Mouse (Mus musculus) spleen, adult 2 months (tissue): ENCODE data around the gene Nfil3. TPM values are rescaled to one million over a fixed set of nuclear protein-coding genes. Genes with fewer than 3 reads are reported as not detected.

ENCODE experiments used
- DNase-seq, 2 experiments: peaks; one replicate each; pipeline versions ENCODE4 v3.0.0 to v3.0.0-alpha.2; 2012 to 2021; ENCODE audit warnings: low spot score in 2 of 2, low read depth in 1 of 2
- H3K27ac ChIP-seq: fragments of 200-500 bp; 2 replicates; pipeline ENCODE4 v1.5.1; 2012; ENCODE audit warnings: low read length, inconsistent platforms; ENCODE audit not compliant: insufficient read depth
- H3K27me3 ChIP-seq: fragments of 200-500 bp; 2 replicates; pipeline ENCODE4 v1.6.1; 2012; ENCODE audit warnings: mild to moderate bottlenecking, moderate library complexity, low read length, inconsistent platforms; ENCODE audit not compliant: control insufficient read depth, insufficient read depth
- H3K36me3 ChIP-seq: fragments of 200-500 bp; 2 replicates; pipeline ENCODE4 v1.6.1; 2012; ENCODE audit warnings: mild to moderate bottlenecking, low read length, inconsistent platforms; ENCODE audit not compliant: control insufficient read depth, insufficient read depth
- H3K4me1 ChIP-seq: fragments of 200-500 bp; 2 replicates; pipeline ENCODE4 v1.6.1; 2011; ENCODE audit warnings: inconsistent platforms; ENCODE audit not compliant: control insufficient read depth, insufficient read depth, insufficient read length
- H3K4me3 ChIP-seq: fragments of 200-500 bp; 2 replicates; pipeline ENCODE4 v1.5.1; 2011; ENCODE audit warnings: mild to moderate bottlenecking, inconsistent platforms; ENCODE audit not compliant: insufficient read depth, insufficient read length; ENCODE audit errors: extremely low read depth
- CTCF ChIP-seq: fragments of 200-500 bp; IDR thresholded peaks from 2 replicates; pipeline ENCODE4 v1.5.1; 2011; ENCODE audit warnings: mild to moderate bottlenecking, inconsistent platforms; ENCODE audit not compliant: insufficient read depth, insufficient read length, insufficient replicate concordance; ENCODE audit errors: extremely low read depth
- POLR2A ChIP-seq: fragments of 200-500 bp; IDR thresholded peaks from 2 replicates; pipeline ENCODE4 v1.6.1; 2011; ENCODE audit warnings: low read depth, low read length, inconsistent platforms
- WGBS: fragments of 180-500 bp; shearing (Covaris S2); methylation state at CpG from one replicate; pipeline ENCODE4 v1.1.7; 2018; 5-methylcytosine and 5-hydroxymethylcytosine counted together
- polyA plus RNA-seq: library from polyadenylated mRNA; depleted of rRNA; stranded (reverse); fragments of >200 nt; gene quantifications from 2 replicates; pipeline ENCODE4 v1.2.3, GENCODE M21; 2012

Gene Nfil3
- polyA plus RNA-seq, 1 experiment: 1.2 TPM

- H3K4me1 ChIP-seq: peaks cover 5% of the 10 kb centered on the region
- WGBS: 51% methylated on average over 4 of the region's 4 CpGs
- no peak overlapping the region for H3K27ac ChIP-seq
- H3K4me3 ChIP-seq: no peak overlapping the region
- H3K27me3 ChIP-seq: peaks cover 17% of the 10 kb centered on the region
- TF ChIP-seq CTCF: no peak
- TF ChIP-seq POLR2A: no peak
- no peak for DNase-seq
- no peaks in the 10 kb centered on the region for H3K36me3 ChIP-seq
Measured at GRCm38 (mm10) chr13:52977757-52978156, 3.1 kb downstream of the Nfil3 start.

DNA sequence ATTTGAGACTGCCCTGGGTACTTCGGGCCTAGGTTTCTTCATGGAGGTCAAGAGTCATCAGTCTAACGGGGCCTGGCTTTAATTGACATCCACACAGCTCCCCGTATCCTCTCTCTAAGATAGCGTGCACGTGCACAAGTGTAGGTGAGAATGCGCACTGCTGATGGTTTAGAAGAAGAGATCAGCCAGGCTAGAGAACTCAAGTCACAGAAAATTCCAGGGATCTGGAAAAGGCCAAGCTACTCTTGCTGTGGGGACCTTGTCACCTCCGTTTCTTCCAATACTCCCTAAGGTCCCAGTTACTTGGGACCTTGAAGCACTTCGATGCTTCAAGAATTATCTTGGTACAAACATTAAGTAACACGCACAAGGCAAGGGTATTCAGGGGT is 3.7 kb downstream of the Nfil3 start:
- no peak overlapping the region for H3K4me3 ChIP-seq
- peaks cover 17% of the 10 kb centered on the region for H3K27me3 ChIP-seq
- WGBS: 93% methylated on average over 9 of the region's 9 CpGs
- DNase-seq: no peak
- H3K27ac ChIP-seq: no peak overlapping the region
- no peaks in the 10 kb centered on the region for H3K36me3 ChIP-seq
- TF ChIP-seq POLR2A (no peak), CTCF (no peak)
- peaks cover 5% of the 10 kb centered on the region for H3K4me1 ChIP-seq

GRCm38 (mm10) chr13:52976510-52977220 is 4.2 kb downstream of the Nfil3 start:
- H3K27me3 ChIP-seq: peaks cover 17% of the 10 kb centered on the region
- H3K27ac ChIP-seq: no peak overlapping the region
- no peak for DNase-seq
- WGBS: 71% methylated on average over 16 of the region's 16 CpGs
- no peaks in the 10 kb centered on the region for H3K36me3 ChIP-seq
- H3K4me1 ChIP-seq: peaks cover 3% of the 10 kb centered on the region
- no peak for TF ChIP-seq CTCF
- no peak for TF ChIP-seq POLR2A
- no peak overlapping the region for H3K4me3 ChIP-seq

DNA sequence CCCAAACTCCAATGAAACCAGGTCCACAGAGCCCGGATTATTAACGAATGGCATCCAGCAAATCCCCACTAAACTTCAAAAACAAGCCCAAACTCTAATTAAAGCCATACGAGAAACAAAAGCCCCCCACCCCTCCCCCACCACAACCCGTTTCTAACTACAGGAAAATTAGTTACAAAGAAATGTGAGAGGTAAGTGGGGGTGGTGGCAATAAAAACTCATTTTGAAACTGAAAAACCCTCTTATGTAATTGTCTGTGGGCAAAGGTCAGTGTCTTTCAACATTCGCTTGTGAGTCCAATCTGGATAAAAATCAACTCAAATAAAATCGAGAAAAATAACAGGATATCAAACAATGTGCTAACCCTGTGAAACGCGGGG is 4.8 kb downstream of the Nfil3 start:
- TF ChIP-seq POLR2A: no peak
- TF ChIP-seq CTCF: no peak
- Histone ChIP-seq H3K4me1 (peaks cover 3% of the 10 kb centered on the region), H3K27me3 (peaks cover 14% of the 10 kb centered on the region), H3K4me3 (no peak overlapping the region), H3K36me3 (no peaks in the 10 kb centered on the region), H3K27ac (no peak overlapping the region)
- 61% methylated on average over 8 of the region's 8 CpGs for WGBS
- no peak for DNase-seq

GRCm38 (mm10) chr13:52974676-52975075 is 6.2 kb downstream of the Nfil3 start:
- WGBS: 85% methylated on average over 3 of the region's 3 CpGs
- Histone ChIP-seq H3K27me3 (peaks cover 11% of the 10 kb centered on the region), H3K4me1 (peaks cover 3% of the 10 kb centered on the region), H3K4me3 (no peak overlapping the region), H3K36me3 (no peaks in the 10 kb centered on the region), H3K27ac (no peak overlapping the region)
- DNase-seq: no peak
- TF ChIP-seq POLR2A: no peak
- no peak for TF ChIP-seq CTCF

DNA sequence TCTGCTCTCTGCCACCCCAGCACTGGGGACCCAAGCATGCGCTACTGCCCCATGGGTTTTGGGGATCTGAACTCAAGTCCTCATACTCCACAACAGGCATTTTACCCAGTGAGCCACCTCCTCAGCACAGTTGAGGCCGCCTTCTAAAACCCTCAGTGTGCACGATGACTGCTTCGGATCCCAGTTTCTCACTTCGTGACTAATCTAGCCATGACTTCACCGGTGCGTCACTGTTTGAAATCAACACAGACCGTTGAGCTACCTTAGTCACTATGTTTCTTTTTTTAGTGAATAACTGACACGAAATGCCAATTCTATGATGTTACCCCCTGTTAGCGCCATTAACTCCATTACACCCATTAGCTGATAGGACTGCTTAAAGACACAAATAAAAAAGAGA is 7.4 kb downstream of the Nfil3 start:
- 94% methylated on average over 10 of the region's 10 CpGs for WGBS
- no peaks in the 10 kb centered on the region; the same call in 1 of the 2 replicates for H3K4me1 ChIP-seq
- H3K36me3 ChIP-seq: no peaks in the 10 kb centered on the region
- H3K4me3 ChIP-seq: no peak overlapping the region
- TF ChIP-seq POLR2A (no peak), CTCF (no peak)
- no peak for DNase-seq
- H3K27me3 ChIP-seq: peaks cover 3% of the 10 kb centered on the region
- H3K27ac ChIP-seq: no peak overlapping the region

DNA sequence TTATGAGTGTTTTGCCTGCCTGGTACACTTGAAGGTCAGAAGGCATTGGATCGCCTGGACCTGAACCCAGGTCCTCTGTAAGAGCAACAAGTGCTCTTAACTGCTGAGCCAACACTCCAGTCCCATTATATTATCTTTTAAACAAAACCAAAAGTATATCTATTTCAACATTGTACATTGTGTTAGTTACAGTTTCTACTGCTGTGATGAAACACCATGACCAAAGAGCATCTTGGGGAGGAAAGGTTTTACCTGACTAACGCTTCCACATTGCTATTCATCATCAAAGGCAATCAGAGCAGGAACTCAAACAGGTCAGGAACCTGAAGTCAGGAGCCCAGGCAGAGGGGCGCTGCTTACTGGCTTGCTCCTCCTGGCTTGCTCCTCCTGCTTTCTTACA is 8.2 kb downstream of the Nfil3 start:
- Histone ChIP-seq H3K27ac (no peak overlapping the region), H3K27me3 (no peaks in the 10 kb centered on the region), H3K4me3 (no peak overlapping the region), H3K36me3 (no peaks in the 10 kb centered on the region), H3K4me1 (no peaks in the 10 kb centered on the region)
- 93% methylated on average over 3 of the region's 3 CpGs for WGBS
- TF ChIP-seq POLR2A: no peak
- TF ChIP-seq CTCF: no peak
- DNase-seq: no peak
